Mouse (Mus musculus) E14TG2a.4 (cell line): ENCODE data around the gene Cby3.

Experiments
- CTCF ChIP-seq: conservative IDR thresholded peaks from 2 replicates; pipeline ENCODE4 v1.5.1; 2014; ENCODE audit warnings: low read length
- NANOG ChIP-seq: IDR thresholded peaks from 2 replicates; pipeline ENCODE4 v1.6.1; 2014; ENCODE audit warnings: borderline replicate concordance, low read length, mixed read lengths
- POU5F1 ChIP-seq: IDR thresholded peaks from 2 replicates; pipeline ENCODE4 v1.6.1; 2014; ENCODE audit warnings: low read length, borderline replicate concordance

GRCm38 (mm10) chr11:50373621-50374020 lies 19.4 kb downstream of the Cby3 start:
- no peak for TF ChIP-seq NANOG
- no peak for TF ChIP-seq CTCF
- TF ChIP-seq POU5F1: no peak
